10 mouse cellular contexts compared by ENCODE assay signal in the genomic region with DNA sequence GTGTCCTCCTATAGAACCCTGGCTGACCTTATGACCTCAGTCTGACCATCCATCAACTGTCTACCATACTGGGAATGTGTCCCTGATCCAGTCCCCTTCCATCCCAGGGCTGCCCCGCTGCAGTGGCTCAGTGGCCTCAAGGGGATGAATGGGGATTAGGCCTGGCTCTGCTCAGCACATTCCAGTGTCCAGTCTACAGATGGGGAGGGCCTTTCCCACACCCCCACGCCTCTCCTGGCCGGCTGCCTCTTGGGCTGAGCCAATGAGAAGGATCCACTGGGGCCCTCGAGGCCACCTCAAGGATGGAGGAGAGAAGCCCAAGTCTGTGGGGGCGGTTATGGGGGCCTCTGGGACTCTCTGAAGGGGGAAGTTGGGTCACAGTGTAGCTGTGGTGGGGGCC. TPM values are rescaled to one million over a fixed set of nuclear protein-coding genes. Genes with fewer than 3 reads are reported as not detected.
DNase-seq lines count a peak whose midpoint lies in the region; ATAC-seq and TF ChIP-seq lines count a peak whose summit lies in the region.
"Had no signal": no experiment of that assay in that cellular context is flagged by ENCODE, and none has a peak within 500 bp of the region (broad histone marks: within the 10 kb centered on the region; RNA-seq: fewer than 3 reads in every experiment).

No protein-coding gene starts in this region.

- CTCF ChIA-PET in Patski (lab: Charles Lee), result interaction anchor here (0.8 to 1.4 kb wide), 4 partner anchors 25 to 112 kb away, joined by 3 to 5 read pairs (median 4); no protein-coding TSS in a partner anchor

- POLR2A ChIA-PET in Patski (lab: Charles Lee), result interaction anchor here (0.8 kb wide), 1 partner anchor 42 kb away, joined by 4 read pairs; the partner anchor contains the start of gene Lfng

- TF ChIP-seq CTCF in kidney, postnatal 0 days (IDR thresholded peaks at IDR 0.05; ENCODE audit: low read depth), result no peak
- no peak for TF ChIP-seq CTCF in Patski (IDR thresholded peaks at IDR 0.05)

- peak; percentile 73 for DNase-seq in kidney, postnatal 0 days (ENCODE audit: low spot score)
- no peak for DNase-seq in kidney, adult 9 months
- peak; percentile 63 for DNase-seq in Patski (ENCODE audit: low read depth, low spot score)
- DNase-seq in heart, postnatal 14 days, result peak; percentile 74 to 83
- no peak for DNase-seq in thymus, adult 18-20 months
- no peak for DNase-seq in spleen, postnatal 14 days (ENCODE audit: low spot score in 2 of 2)

- no peaks in the 10 kb centered on the region for H3K9me3 ChIP-seq in kidney, postnatal 0 days (replicated peaks; ENCODE audit: low read length)
- no peaks in the 10 kb centered on the region for H3K9me3 ChIP-seq in forebrain, embryonic 16.5 days (ENCODE audit: control insufficient read depth, low read length)
- H3K9me3 ChIP-seq in limb, embryonic 13.5 days, result no peaks in the 10 kb centered on the region
- H3K9me3 ChIP-seq: embryonic facial prominence, embryonic 13.5 days had no signal

- in situ Hi-C loops in Patski (cut with MboI; ENCODE audit: low pct_unique_long_range_greater_than_20kb), result loop anchor here (5.0 kb wide), 1 partner anchor 42 kb away; the partner anchor contains the start of gene Lfng

- H3K9ac ChIP-seq in kidney, postnatal 0 days (ENCODE audit: low read depth, low read length), result no peak overlapping the region
- no peak overlapping the region for H3K9ac ChIP-seq in forebrain, embryonic 16.5 days (replicated peaks; ENCODE audit: low read depth, low read length)
- 0 out of 2 replicates have a peak overlapping the region, but pooled peaks have one; percentile 8 for H3K9ac ChIP-seq in limb, embryonic 13.5 days
- H3K9ac ChIP-seq: embryonic facial prominence, embryonic 13.5 days; liver, embryonic 14.5 days had no signal

- H3K36me3 ChIP-seq in kidney, postnatal 0 days (ENCODE audit: insufficient read depth, low read length), result no peaks in the 10 kb centered on the region
- no peaks in the 10 kb centered on the region for H3K36me3 ChIP-seq in forebrain, embryonic 16.5 days (ENCODE audit: control insufficient read depth, insufficient read depth)
- H3K36me3 ChIP-seq in limb, embryonic 13.5 days, result no peaks in the 10 kb centered on the region
- H3K36me3 ChIP-seq: embryonic facial prominence, embryonic 13.5 days had no signal

- H3K4me3 ChIP-seq in kidney, postnatal 0 days (replicated peaks; ENCODE audit: low read depth, low read length), result no peak overlapping the region
- no peak overlapping the region for H3K4me3 ChIP-seq in forebrain, embryonic 16.5 days (replicated peaks; ENCODE audit: low read length)
- no peak overlapping the region for H3K4me3 ChIP-seq in limb, embryonic 13.5 days
- H3K4me3 ChIP-seq: embryonic facial prominence, embryonic 13.5 days had no signal

- intact Hi-C loops in heart, postnatal 14 days (cut with DNase I), result no loop called here

- no peak; the same call in 1 of the 2 replicates for ATAC-seq in kidney, postnatal 0 days (replicated peaks; ENCODE audit: low FRiP score, low read depth)
- ATAC-seq in Patski, result peak; percentile 66
- ATAC-seq in forebrain, embryonic 16.5 days, result peak; percentile 76
- ATAC-seq in limb, embryonic 13.5 days (ENCODE audit: low FRiP score, low read depth), result peak; percentile 13; the same call in 1 of the 2 replicates

- no peak overlapping the region for H3K4me2 ChIP-seq in kidney, postnatal 0 days (ENCODE audit: low read length)
- no peak overlapping the region for H3K4me2 ChIP-seq in forebrain, embryonic 16.5 days (ENCODE audit: low read length)
- H3K4me2 ChIP-seq in limb, embryonic 13.5 days (replicated peaks), result no peak overlapping the region
- H3K4me2 ChIP-seq: embryonic facial prominence, embryonic 13.5 days had no signal

- H3K27me3 ChIP-seq in kidney, postnatal 0 days (ENCODE audit: insufficient read depth, low read length), result no peaks in the 10 kb centered on the region
- H3K27me3 ChIP-seq in Patski, result no peaks in the 10 kb centered on the region
- no peaks in the 10 kb centered on the region for H3K27me3 ChIP-seq in forebrain, embryonic 16.5 days (replicated peaks; ENCODE audit: control insufficient read depth, insufficient read depth, low read length)
- H3K27me3 ChIP-seq in limb, embryonic 13.5 days, result no peaks in the 10 kb centered on the region
- H3K27me3 ChIP-seq: embryonic facial prominence, embryonic 13.5 days had no signal

- 52% methylated on average over 5 of the region's 5 CpGs for WGBS in kidney, postnatal 0 days
- WGBS in forebrain, embryonic 16.5 days, result 18% methylated on average over 5 of the region's 5 CpGs
- WGBS in limb, embryonic 13.5 days, result 43% methylated on average over 5 of the region's 5 CpGs

- H3K27ac ChIP-seq in kidney, postnatal 0 days, result no peak overlapping the region
- no peak overlapping the region for H3K27ac ChIP-seq in forebrain, embryonic 16.5 days (ENCODE audit: low read length)
- no peak overlapping the region for H3K27ac ChIP-seq in limb, embryonic 13.5 days
- H3K27ac ChIP-seq: embryonic facial prominence, embryonic 13.5 days; liver, embryonic 14.5 days had no signal

- peaks cover 6% of the 10 kb centered on the region; the same call in 1 of the 2 replicates for H3K4me1 ChIP-seq in kidney, postnatal 0 days (replicated peaks; ENCODE audit: insufficient read depth, low read length)
- peaks cover 6% of the 10 kb centered on the region; the same call in 1 of the 2 replicates for H3K4me1 ChIP-seq in forebrain, embryonic 16.5 days (replicated peaks; ENCODE audit: control insufficient read depth, insufficient read depth, low read length)
- H3K4me1 ChIP-seq in limb, embryonic 13.5 days, result peaks cover 44% of the 10 kb centered on the region

RNA-seq across cellular contexts. Expression of gene Grifin, which starts 0.6 kb away (rescaled TPM):
- not detected in 2 replicates for polyA plus RNA-seq in kidney, postnatal 0 days (2015; fragmentation: Nextera tagmentation; extraction: Ambion mirVana)
- polyA plus RNA-seq in Patski (2021), result 1.4 TPM
- polyA plus RNA-seq in forebrain, embryonic 16.5 days (2015; fragmentation: Nextera tagmentation; extraction: Ambion mirVana), result not detected in 2 replicates
- not detected for total RNA-seq in heart, postnatal 14 days (2021)
- polyA plus RNA-seq in limb, embryonic 13.5 days (2015; fragmentation: Nextera tagmentation; extraction: Ambion mirVana), result not detected in 2 replicates
- polyA plus RNA-seq: embryonic facial prominence, embryonic 13.5 days had no signal

RNA-seq across cellular contexts. Expression of gene Lfng, which starts 41.7 kb away (rescaled TPM):
- 28.8 and 33.4 TPM in 2 replicates for polyA plus RNA-seq in kidney, postnatal 0 days (2015; fragmentation: Nextera tagmentation; extraction: Ambion mirVana)
- 56.0 TPM for polyA plus RNA-seq in Patski (2021)
- polyA plus RNA-seq in forebrain, embryonic 16.5 days (2015; fragmentation: Nextera tagmentation; extraction: Ambion mirVana), result 23.3 and 25.6 TPM in 2 replicates
- total RNA-seq in heart, postnatal 14 days (2021), result 10 to 100 TPM; 18.1 to 22.4 TPM
- polyA plus RNA-seq in limb, embryonic 13.5 days (2015; fragmentation: Nextera tagmentation; extraction: Ambion mirVana), result 13.4 and 13.5 TPM in 2 replicates

Comparison
In these comparisons a context has a peak if more than half of its experiments do, and no peak if none do; other contexts are left out.
1. DNase-seq: peak in kidney, postnatal 0 days (single experiment), Patski (single experiment) and heart, postnatal 14 days (2 of 2); none in kidney, adult 9 months (single experiment), thymus, adult 18-20 months (0 of 2) and spleen, postnatal 14 days (0 of 2).